In genomic region chr14:77895951-77896350, GRCm38 (mm10) we compare ENCODE assay signal across 24 mouse cellular contexts. TPM values are rescaled to one million over a fixed set of nuclear protein-coding genes. Genes with fewer than 3 reads are reported as not detected.
DNase-seq lines count a peak whose midpoint lies in the region; ATAC-seq and TF ChIP-seq lines count a peak whose summit lies in the region.
"Had no signal": no experiment of that assay in that cellular context is flagged by ENCODE, and none has a peak within 500 bp of the region (broad histone marks: within the 10 kb centered on the region; RNA-seq: fewer than 3 reads in every experiment).

No protein-coding gene starts in this region.

- H3K27me3 ChIP-seq in midbrain, embryonic 11.5 days (ENCODE audit: control insufficient read depth, insufficient read depth, low read length), result no peaks in the 10 kb centered on the region
- no peaks in the 10 kb centered on the region for H3K27me3 ChIP-seq in midbrain, postnatal 0 days (ENCODE audit: insufficient read depth, low read length)
- H3K27me3 ChIP-seq: embryonic facial prominence, embryonic 12.5 days; embryonic facial prominence, embryonic 15.5 days; hindbrain, embryonic 13.5 days had no signal

- TF ChIP-seq CTCF in midbrain, postnatal 0 days (IDR thresholded peaks at IDR 0.05), result no peak

- 84% methylated on average over 3 of the region's 3 CpGs for WGBS in midbrain, embryonic 11.5 days
- WGBS in midbrain, postnatal 0 days, result 87% methylated on average over 3 of the region's 3 CpGs

- H3K27ac ChIP-seq in midbrain, embryonic 11.5 days (ENCODE audit: low read depth, low read length), result no peak overlapping the region
- no peak overlapping the region for H3K27ac ChIP-seq in midbrain, postnatal 0 days (ENCODE audit: low read depth, low read length)
- H3K27ac ChIP-seq: embryonic facial prominence, embryonic 12.5 days; embryonic facial prominence, embryonic 15.5 days; gastrocnemius, adult 2 months; hindbrain, embryonic 13.5 days; hindbrain, postnatal 0 days had no signal

- no peaks in the 10 kb centered on the region for H3K4me1 ChIP-seq in midbrain, embryonic 11.5 days (ENCODE audit: control insufficient read depth, insufficient read depth, low read length)
- H3K4me1 ChIP-seq in midbrain, postnatal 0 days (ENCODE audit: insufficient read depth, low read length), result no peaks in the 10 kb centered on the region
- H3K4me1 ChIP-seq: embryonic facial prominence, embryonic 12.5 days; embryonic facial prominence, embryonic 15.5 days; hindbrain, embryonic 13.5 days had no signal

- H3K4me3 ChIP-seq in midbrain, embryonic 11.5 days (ENCODE audit: low read depth, low read length), result no peak overlapping the region
- H3K4me3 ChIP-seq in midbrain, postnatal 0 days (ENCODE audit: low read depth, low read length), result no peak overlapping the region
- H3K4me3 ChIP-seq: embryonic facial prominence, embryonic 12.5 days; embryonic facial prominence, embryonic 15.5 days; gastrocnemius, adult 2 months; hindbrain, embryonic 13.5 days had no signal

- DNase-seq in embryo, embryonic 10.5 days (ENCODE audit: low spot score), result peak; percentile 33
- DNase-seq in embryo, embryonic 11 days, result no peak
- DNase-seq in midbrain, embryonic 11.5 days (ENCODE audit: low spot score, missing footprints), result peak; percentile 84
- no peak for DNase-seq in midbrain, postnatal 0 days (ENCODE audit: low spot score)
- peak; percentile 9 for DNase-seq in mesoderm, embryonic 11.5 days (ENCODE audit: low read depth, low spot score)
- no peak for DNase-seq in right cerebral cortex, adult 18-20 months
- DNase-seq: adrenal gland, postnatal 14 days; cerebellum, adult 11-12 months; cerebellum, adult 8-10 months; cerebellum, postnatal 10 days; forebrain, postnatal 0 days; gastrocnemius, adult 2 months; gastrocnemius, postnatal 14 days; heart, adult 11 months had no signal

- no peak overlapping the region for H3K4me2 ChIP-seq in midbrain, embryonic 11.5 days
- no peak overlapping the region for H3K4me2 ChIP-seq in midbrain, postnatal 0 days (ENCODE audit: low read depth, low read length, poor library complexity, severe bottlenecking)
- H3K4me2 ChIP-seq: embryonic facial prominence, embryonic 12.5 days; embryonic facial prominence, embryonic 15.5 days; heart, embryonic 11.5 days; hindbrain, embryonic 13.5 days had no signal

- H3K9me3 ChIP-seq in midbrain, embryonic 11.5 days (ENCODE audit: control insufficient read depth, low read length), result no peaks in the 10 kb centered on the region
- H3K9me3 ChIP-seq in midbrain, postnatal 0 days (ENCODE audit: low read length), result no peaks in the 10 kb centered on the region
- H3K9me3 ChIP-seq: embryonic facial prominence, embryonic 12.5 days; embryonic facial prominence, embryonic 15.5 days; hindbrain, embryonic 13.5 days had no signal

- H3K9ac ChIP-seq in midbrain, embryonic 11.5 days (ENCODE audit: low read length), result no peak overlapping the region
- H3K9ac ChIP-seq in midbrain, postnatal 0 days (replicated peaks; ENCODE audit: low read length, poor library complexity, severe bottlenecking), result no peak overlapping the region
- H3K9ac ChIP-seq: embryonic facial prominence, embryonic 12.5 days; embryonic facial prominence, embryonic 15.5 days; forebrain, postnatal 0 days; hindbrain, embryonic 13.5 days had no signal

- ATAC-seq in midbrain, embryonic 11.5 days (ENCODE audit: low FRiP score), result no peak
- no peak for ATAC-seq in midbrain, postnatal 0 days (ENCODE audit: low FRiP score)
- ATAC-seq: CD4-positive, CD25-positive, alpha-beta regulatory T cell, adult 4 months; forebrain, embryonic 14.5 days; forebrain, postnatal 0 days; hindbrain, postnatal 0 days; inflammation-experienced regulatory T-cells, adult 6 months; intestine, embryonic 16.5 days had no signal

- no peaks in the 10 kb centered on the region for H3K36me3 ChIP-seq in midbrain, embryonic 11.5 days (ENCODE audit: control insufficient read depth, insufficient read depth, low read length)
- H3K36me3 ChIP-seq in midbrain, postnatal 0 days (ENCODE audit: insufficient read depth, low read length), result no peaks in the 10 kb centered on the region
- H3K36me3 ChIP-seq: embryonic facial prominence, embryonic 12.5 days; embryonic facial prominence, embryonic 15.5 days; hindbrain, embryonic 13.5 days had no signal

RNA-seq across cellular contexts. Expression of gene Epsti1, which starts 8.1 kb away (rescaled TPM):
- 0.31 and 0.44 TPM in 2 replicates for polyA plus RNA-seq in midbrain, embryonic 11.5 days (2014; fragmentation: Nextera tagmentation; extraction: Ambion mirVana)
- total RNA-seq in midbrain, postnatal 0 days (2014; rRNA removed), result 1.0 and 1.7 TPM in 2 replicates
- polyA plus RNA-seq in midbrain, postnatal 0 days (2015; fragmentation: Nextera tagmentation; extraction: Ambion mirVana), result 0.66 and 0.68 TPM in 2 replicates
- total RNA-seq: MEL had no signal

RNA-seq across cellular contexts. Expression of gene Dnajc15, which starts 21.0 kb away (rescaled TPM):
- polyA plus RNA-seq in midbrain, embryonic 11.5 days (2014; fragmentation: Nextera tagmentation; extraction: Ambion mirVana), result 99.2 and 111 TPM in 2 replicates
- 16.0 and 21.8 TPM in 2 replicates for total RNA-seq in midbrain, postnatal 0 days (2014; rRNA removed)
- polyA plus RNA-seq in midbrain, postnatal 0 days (2015; fragmentation: Nextera tagmentation; extraction: Ambion mirVana), result 96.0 and 105 TPM in 2 replicates
- total RNA-seq: MEL had no signal

Comparison
In these comparisons a context has a peak if more than half of its experiments do, and no peak if none do; other contexts are left out.
1. DNase-seq: peak in embryo, embryonic 10.5 days (single experiment), midbrain, embryonic 11.5 days (single experiment) and mesoderm, embryonic 11.5 days (single experiment); none in embryo, embryonic 11 days (single experiment), midbrain, postnatal 0 days (single experiment) and right cerebral cortex, adult 18-20 months (single experiment).